Mouse (Mus musculus) lung, postnatal 0 days (tissue): Measurements from ENCODE around the gene Fkbp11.

Experiments
- CTCF ChIP-seq: IDR thresholded peaks from 2 replicates; pipeline ENCODE4 v1.5.1; 2016; ENCODE audit warnings: antibody characterized with exemption, mild to moderate bottlenecking
- EP300 ChIP-seq: IDR thresholded peaks from 2 replicates; pipeline ENCODE4 v1.6.1; 2016; ENCODE audit warnings: antibody characterized with exemption, mild to moderate bottlenecking, control low read depth

DNA sequence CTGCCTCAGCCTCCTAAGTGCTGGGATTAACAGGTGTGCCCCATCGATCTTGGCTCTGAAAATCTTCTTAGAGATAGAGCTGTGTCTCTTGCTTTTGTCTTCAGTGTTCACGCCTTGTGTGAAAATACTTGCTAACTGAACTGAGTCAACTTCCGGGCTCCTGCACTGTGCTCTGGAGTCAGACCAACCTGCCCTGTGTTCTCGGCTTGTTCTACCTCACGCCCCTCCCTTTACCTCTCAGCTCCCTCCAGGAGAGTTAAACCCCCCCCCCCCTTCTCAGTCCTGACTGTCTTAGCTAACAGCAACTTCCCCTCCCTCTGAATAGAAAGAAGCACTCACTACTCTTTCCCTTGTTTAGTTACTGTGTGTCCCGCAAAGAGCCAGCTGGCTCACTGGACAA lies 2.8 kb upstream of the Fkbp11 start:
- no peak for TF ChIP-seq CTCF
- no peak for TF ChIP-seq EP300
